Mouse (Mus musculus) bone marrow macrophage, adult 2 months (primary cell): ENCODE measurements around the gene Wdr35. TPM values are rescaled to one million over a fixed set of nuclear protein-coding genes. Genes with fewer than 3 reads are reported as not detected.

Source experiments
- H3K27ac ChIP-seq: 2 replicates; pipeline ENCODE4 v1.5.1; 2012; ENCODE audit warnings: low read depth, low read length; ENCODE audit not compliant: insufficient read depth
- H3K4me1 ChIP-seq: 2 replicates; pipeline ENCODE4 v1.6.1; 2012; ENCODE audit warnings: low read length; ENCODE audit not compliant: control insufficient read depth, insufficient read depth
- H3K4me3 ChIP-seq: 2 replicates; pipeline ENCODE4 v1.5.1; 2012; ENCODE audit warnings: mild to moderate bottlenecking, low read length, moderate library complexity; ENCODE audit not compliant: insufficient read depth
- CTCF ChIP-seq: IDR thresholded peaks from 2 replicates; pipeline ENCODE4 v1.5.1; 2012; ENCODE audit warnings: low read depth, mild to moderate bottlenecking, low read length, moderate library complexity
- POLR2A ChIP-seq: IDR thresholded peaks from 2 replicates; pipeline ENCODE4 v1.6.1; 2012; ENCODE audit warnings: mild to moderate bottlenecking, low read depth, low read length, borderline replicate concordance
- polyA plus RNA-seq: library from polyadenylated mRNA; stranded (reverse); fragments of >200 nt; gene quantifications from 2 replicates; pipeline ENCODE4 v1.2.4, GENCODE M21; 2012; ENCODE audit not compliant: missing spikeins, insufficient read depth, insufficient read length

The Wdr35 gene
- polyA plus RNA-seq, 1 experiment, result 3.2 TPM

DNA sequence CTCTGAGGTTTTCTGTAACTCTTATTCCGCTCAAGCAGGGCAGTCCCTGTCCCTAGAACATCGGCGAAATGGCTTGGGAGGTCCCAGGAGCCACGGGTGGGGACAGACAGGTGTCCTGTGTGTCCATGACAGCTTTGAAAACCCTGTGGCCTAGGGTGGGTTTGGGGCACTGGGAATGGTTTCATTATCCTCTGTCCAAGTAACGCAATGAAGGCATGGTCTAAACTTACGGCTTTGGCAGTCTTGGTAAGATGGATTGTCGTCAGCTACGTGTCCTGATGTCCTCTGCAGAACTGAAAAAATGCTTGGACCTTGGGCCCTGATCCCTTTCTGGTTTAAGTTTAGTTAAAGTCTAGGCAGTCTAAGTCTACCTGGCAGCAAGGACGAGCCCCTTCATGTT is 86.3 kb downstream of the Wdr35 start:
- no peak for TF ChIP-seq POLR2A
- no peak for TF ChIP-seq CTCF
- H3K27ac ChIP-seq, result no peak overlapping the region
- H3K4me3 ChIP-seq, result no peak overlapping the region
- no peaks in the 10 kb centered on the region for H3K4me1 ChIP-seq

DNA sequence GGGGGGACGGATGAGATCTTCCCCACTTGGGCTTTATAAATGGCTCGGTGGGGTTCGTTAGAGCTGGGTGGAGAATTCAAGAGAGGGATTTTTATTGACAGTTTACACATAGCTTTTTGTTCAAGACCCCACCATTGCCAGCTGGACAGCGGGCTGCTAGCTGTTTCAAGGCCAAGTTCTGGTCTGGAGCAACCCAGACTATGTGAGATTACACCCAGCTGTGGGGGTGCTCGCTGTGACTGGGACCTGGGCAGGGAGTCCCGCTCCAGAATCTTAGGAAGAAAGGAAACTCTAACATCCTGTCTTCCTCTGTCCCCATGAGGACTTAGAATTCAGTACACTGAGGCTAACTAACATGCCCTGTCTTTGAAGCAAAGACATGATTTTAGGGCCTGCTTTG is 89.9 kb downstream of the Wdr35 start:
- no peak overlapping the region for H3K27ac ChIP-seq
- H3K4me3 ChIP-seq, result no peak overlapping the region
- no peak for TF ChIP-seq POLR2A
- TF ChIP-seq CTCF, result no peak
- H3K4me1 ChIP-seq, result no peaks in the 10 kb centered on the region

DNA sequence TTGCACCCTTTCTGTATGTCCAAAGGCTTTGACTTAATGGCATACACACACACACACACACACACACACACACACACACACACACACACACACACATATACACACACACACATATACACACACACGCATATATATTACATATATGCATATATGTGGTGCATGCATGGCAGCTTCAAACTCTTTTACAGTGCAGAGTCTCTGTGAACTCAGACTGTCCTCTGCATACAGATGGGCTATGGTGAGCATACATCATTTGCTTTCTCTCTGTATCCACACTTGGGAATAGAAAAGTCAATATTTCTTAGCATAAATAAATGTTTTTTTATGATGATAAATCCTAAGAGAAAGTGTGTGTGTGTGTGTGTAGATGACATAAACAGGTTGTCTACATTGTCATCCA is 97.4 kb downstream of the Wdr35 start:
- Histone ChIP-seq H3K4me3 (no peak overlapping the region), H3K27ac (no peak overlapping the region), H3K4me1 (no peaks in the 10 kb centered on the region)
- TF ChIP-seq POLR2A, result no peak

DNA sequence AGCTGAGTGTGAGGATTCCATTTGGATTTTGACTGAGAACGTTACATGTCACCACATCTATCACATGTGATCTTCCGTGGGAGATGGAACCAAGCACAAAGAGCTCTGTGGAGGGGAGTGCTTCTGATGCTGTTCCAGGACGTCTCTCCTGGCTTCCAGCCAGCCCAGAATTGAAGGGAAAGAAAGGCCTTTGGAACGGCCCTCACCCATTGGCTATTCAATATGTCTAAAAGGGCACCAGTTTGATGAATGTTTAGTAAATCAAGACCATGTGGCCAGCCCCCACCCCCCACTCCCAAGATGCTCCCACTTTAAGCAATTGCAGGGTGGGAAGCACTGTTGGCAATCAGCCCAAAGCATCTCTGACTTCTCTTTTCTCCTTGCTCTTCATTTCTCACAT is 97.8 kb downstream of the Wdr35 start:
- Histone ChIP-seq H3K27ac (no peak overlapping the region), H3K4me3 (no peak overlapping the region), H3K4me1 (no peaks in the 10 kb centered on the region)
- TF ChIP-seq POLR2A, result no peak
- TF ChIP-seq CTCF, result no peak

DNA sequence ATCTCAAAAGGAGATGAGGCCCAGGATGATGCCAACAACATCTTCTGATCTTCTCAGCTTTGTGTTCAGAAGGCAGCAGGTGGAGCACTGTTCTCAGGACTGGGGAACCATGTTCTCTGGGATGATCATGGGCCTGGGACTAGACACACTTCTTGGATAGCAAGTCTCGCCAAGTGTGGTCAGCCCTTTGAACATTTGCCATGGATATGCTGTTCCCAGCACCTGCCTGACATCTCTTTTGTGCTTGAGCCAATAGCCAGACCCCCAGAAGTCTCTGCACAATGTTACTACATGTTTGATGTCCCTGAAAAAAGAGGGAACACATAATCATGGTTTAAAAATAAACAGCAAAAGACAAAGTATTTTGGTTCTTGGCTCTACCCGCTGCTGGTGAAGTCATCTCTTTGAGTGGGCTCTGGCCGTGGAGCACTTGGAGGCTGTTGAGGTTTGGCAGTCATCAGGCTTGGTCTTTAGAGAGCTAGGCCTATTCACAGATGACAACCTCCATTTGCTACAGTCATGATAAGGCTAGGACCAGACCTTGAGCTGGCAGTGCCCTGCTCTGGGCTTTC is 103.9 kb downstream of the Wdr35 start:
- no peak for TF ChIP-seq POLR2A
- no peak for TF ChIP-seq CTCF
- no peaks in the 10 kb centered on the region for H3K4me1 ChIP-seq
- H3K4me3 ChIP-seq, result no peak overlapping the region
- H3K27ac ChIP-seq, result no peak overlapping the region

Other genes with a start within 250 kb of the Wdr35 start
- gene Sdc1, start 202.6 kb upstream of the Wdr35 start, polyA plus RNA-seq, result 10.9 and 13.0 TPM in 2 replicates
- 394 and 417 TPM in 2 replicates for gene Laptm4a, start 52.2 kb upstream of the Wdr35 start, polyA plus RNA-seq
- gene Matn3, start 26.0 kb upstream of the Wdr35 start, polyA plus RNA-seq, result not detected in 2 replicates
- gene Ttc32, start 56.1 kb downstream of the Wdr35 start, polyA plus RNA-seq, result 18.8 and 22.7 TPM in 2 replicates